Mouse (Mus musculus) neural tube, embryonic 14.5 days (tissue): ENCODE data around the gene Sppl2b. TPM values are rescaled to one million over a fixed set of nuclear protein-coding genes. Genes with fewer than 3 reads are reported as not detected.

Experiments used
- ATAC-seq: fragments of 200-750 bp; cut with Nextera tagmentation; 2 replicates; pipeline ENCODE4 v1.8.0; 2017; ENCODE audit warnings: low read depth, mild to moderate bottlenecking, moderate TSS enrichment, moderate library complexity
- H3K27ac ChIP-seq: fragments of 300-500 bp; sonication (generic); 2 replicates; pipeline ENCODE4 v1.5.1; 2014; ENCODE audit warnings: low read depth, mild to moderate bottlenecking, control low read depth, low read length, moderate library complexity, mixed read lengths
- H3K27me3 ChIP-seq: fragments of 300-500 bp; sonication (generic); 2 replicates; pipeline ENCODE4 v1.6.1; 2014; ENCODE audit warnings: low read length; ENCODE audit not compliant: control insufficient read depth, insufficient read depth
- H3K36me3 ChIP-seq: fragments of 300-500 bp; sonication (generic); 2 replicates; pipeline ENCODE4 v1.6.1; 2014; ENCODE audit warnings: low read length, mixed read lengths; ENCODE audit not compliant: control insufficient read depth, insufficient read depth
- H3K4me1 ChIP-seq: fragments of 300-500 bp; sonication (generic); 2 replicates; pipeline ENCODE4 v1.6.1; 2014; ENCODE audit warnings: low read length; ENCODE audit not compliant: control insufficient read depth, insufficient read depth
- H3K4me2 ChIP-seq: fragments of 300-500 bp; sonication (generic); 2 replicates; pipeline ENCODE4 v1.6.1; 2014; ENCODE audit warnings: mild to moderate bottlenecking, low read depth, low read length, control low read depth
- H3K4me3 ChIP-seq: fragments of 300-500 bp; sonication (generic); 2 replicates; pipeline ENCODE4 v1.5.1; 2014; ENCODE audit warnings: low read depth, low read length, control low read depth, mixed read lengths
- H3K9ac ChIP-seq: fragments of 300-500 bp; sonication (generic); replicated peaks from 2 replicates; pipeline ENCODE4 v1.6.1; 2014; ENCODE audit warnings: low read depth, mild to moderate bottlenecking, control low read depth, low read length, mixed read lengths
- H3K9me3 ChIP-seq: fragments of 300-500 bp; sonication (generic); 2 replicates; pipeline ENCODE4 v1.6.1; 2016; ENCODE audit warnings: low read length; ENCODE audit not compliant: control insufficient read depth
- WGBS: fragments of 180-500 bp; shearing (Covaris S2); extraction: QIAGEN DNeasy Blood & Tissue Kit; methylation state at CpG from one replicate; pipeline ENCODE4 v1.1.7; 2014; 5-methylcytosine and 5-hydroxymethylcytosine counted together
- polyA plus RNA-seq: library from polyadenylated mRNA; unstranded; fragments of >200 nt; fragmentation: Nextera tagmentation; extraction: Ambion mirVana; gene quantifications from 2 replicates; pipeline ENCODE4 v1.2.1, GENCODE M21; 2014

Gene Sppl2b
- polyA plus RNA-seq, 1 experiment from 2014 or later, result 61.5 TPM

- no peak overlapping the region for H3K4me2 ChIP-seq
- no peak overlapping the region for H3K27ac ChIP-seq
- WGBS, result 70% methylated on average over 2 of the region's 2 CpGs
- no peak for ATAC-seq
- peaks cover 28% of the 10 kb centered on the region for H3K27me3 ChIP-seq
- H3K9me3 ChIP-seq, result no peaks in the 10 kb centered on the region
- no peaks in the 10 kb centered on the region for H3K36me3 ChIP-seq
- H3K4me3 ChIP-seq, result no peak overlapping the region
- no peaks in the 10 kb centered on the region for H3K4me1 ChIP-seq
- no peak overlapping the region for H3K9ac ChIP-seq
Observed at GRCm38 (mm10) chr10:80841685-80842084, 13.4 kb upstream of the Sppl2b start.

DNA sequence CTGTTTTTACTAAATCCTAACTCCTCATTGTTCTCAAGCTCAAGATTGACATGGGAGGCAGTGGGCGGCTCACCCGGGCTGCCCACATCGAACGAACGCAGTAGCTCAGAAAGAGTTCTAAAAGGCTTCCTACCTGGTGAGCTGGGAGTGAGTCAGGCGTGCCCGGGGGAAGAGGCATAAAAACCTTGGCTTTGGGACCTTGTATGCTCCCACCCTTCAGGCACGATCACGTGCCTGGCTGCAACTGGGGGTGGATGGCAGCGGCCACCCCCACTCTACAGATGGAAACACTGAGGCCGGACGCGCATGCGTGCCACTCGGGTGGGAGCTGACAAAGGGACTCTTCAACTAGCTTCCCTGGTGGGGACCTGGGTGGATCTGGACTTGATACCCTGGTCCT lies 12.7 kb upstream of the Sppl2b start:
- Histone ChIP-seq H3K9me3 (no peaks in the 10 kb centered on the region), H3K4me3 (no peak overlapping the region), H3K4me1 (no peaks in the 10 kb centered on the region), H3K27me3 (peaks cover 28% of the 10 kb centered on the region), H3K36me3 (no peaks in the 10 kb centered on the region), H3K27ac (no peak overlapping the region), H3K9ac (no peak overlapping the region), H3K4me2 (no peak overlapping the region)
- 85% methylated on average over 15 of the region's 15 CpGs for WGBS
- no peak for ATAC-seq

- Histone ChIP-seq H3K36me3 (no peaks in the 10 kb centered on the region), H3K9me3 (no peaks in the 10 kb centered on the region), H3K4me2 (peak overlapping the region; percentile 76), H3K27me3 (peaks cover 28% of the 10 kb centered on the region), H3K4me1 (no peaks in the 10 kb centered on the region), H3K4me3 (peak overlapping the region; percentile 46), H3K9ac (peak overlapping the region; percentile 66), H3K27ac (no peak overlapping the region)
- 10% methylated on average over 25 of the region's 32 CpGs for WGBS
- ATAC-seq, result peak; percentile 47; the same call in 1 of the 2 replicates
Observed at GRCm38 (mm10) chr10:80843087-80843930, 11.8 kb upstream of the Sppl2b start.

GRCm38 (mm10) chr10:80843931-80844547 lies 11.0 kb upstream of the Sppl2b start, which contains the start of gene Lingo3:
TSS of gene Lingo3 (minus strand) at chr10:80844039.
- peak within 1 kb of the TSS; percentile 66 for H3K9ac ChIP-seq
- no peaks in the 10 kb centered on the region for H3K9me3 ChIP-seq
- peak within 1 kb of the TSS; percentile 46 for H3K4me3 ChIP-seq
- WGBS, result 9% methylated on average over 27 of the region's 51 CpGs
- no peak within 1 kb of the TSS for H3K27ac ChIP-seq
- H3K27me3 ChIP-seq, result peaks cover 28% of the 10 kb centered on the region
- ATAC-seq, result peak; percentile 67
- H3K4me2 ChIP-seq, result peak within 1 kb of the TSS; percentile 76
- no peaks in the 10 kb centered on the region for H3K4me1 ChIP-seq
- H3K36me3 ChIP-seq, result no peaks in the 10 kb centered on the region

GRCm38 (mm10) chr10:80845055-80845693 lies 9.9 kb upstream of the Sppl2b start:
- no peak for ATAC-seq
- Histone ChIP-seq H3K36me3 (0 out of 2 replicates have a peak, but pooled peaks cover under 1% of the 10 kb centered on the region), H3K4me1 (no peaks in the 10 kb centered on the region), H3K27me3 (peaks cover 28% of the 10 kb centered on the region), H3K27ac (no peak overlapping the region), H3K4me3 (no peak overlapping the region), H3K9ac (no peak overlapping the region), H3K9me3 (no peaks in the 10 kb centered on the region), H3K4me2 (no peak overlapping the region)
- WGBS, result 78% methylated on average over 8 of the region's 8 CpGs

GRCm38 (mm10) chr10:80845732-80846131 lies 9.3 kb upstream of the Sppl2b start:
- Histone ChIP-seq H3K9me3 (no peaks in the 10 kb centered on the region), H3K27me3 (peaks cover 28% of the 10 kb centered on the region), H3K9ac (no peak overlapping the region), H3K27ac (no peak overlapping the region), H3K36me3 (0 out of 2 replicates have a peak, but pooled peaks cover 4% of the 10 kb centered on the region), H3K4me2 (no peak overlapping the region), H3K4me3 (no peak overlapping the region), H3K4me1 (no peaks in the 10 kb centered on the region)
- ATAC-seq, result no peak
- WGBS, result 76% methylated on average over 12 of the region's 12 CpGs

DNA sequence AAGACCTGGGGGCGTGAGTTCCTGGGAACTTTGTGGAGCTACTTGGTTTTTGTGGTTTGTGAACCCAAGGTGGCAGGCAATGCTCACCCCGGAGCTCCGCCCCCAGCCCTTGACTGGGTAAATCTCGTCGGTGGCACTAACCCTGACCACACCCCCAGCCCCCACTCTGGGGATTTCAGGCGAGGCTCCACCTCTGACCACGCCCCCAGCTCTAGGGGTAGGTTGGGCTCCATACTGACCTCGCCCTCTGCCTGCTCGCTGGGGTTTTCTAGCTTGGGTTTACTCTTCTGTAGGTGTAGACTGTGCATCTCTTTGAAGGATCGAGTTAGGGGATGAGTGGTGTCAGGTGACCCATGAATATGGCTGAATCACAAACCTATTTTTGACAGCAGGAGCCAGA lies 6.5 kb upstream of the Sppl2b start:
- no peak overlapping the region for H3K9ac ChIP-seq
- peaks cover 19% of the 10 kb centered on the region for H3K36me3 ChIP-seq
- no peak for ATAC-seq
- H3K4me3 ChIP-seq, result no peak overlapping the region
- H3K4me2 ChIP-seq, result no peak overlapping the region
- no peaks in the 10 kb centered on the region for H3K4me1 ChIP-seq
- H3K27me3 ChIP-seq, result peaks cover 16% of the 10 kb centered on the region
- WGBS, result 8% methylated on average over 10 of the region's 10 CpGs
- H3K9me3 ChIP-seq, result no peaks in the 10 kb centered on the region
- H3K27ac ChIP-seq, result no peak overlapping the region

DNA sequence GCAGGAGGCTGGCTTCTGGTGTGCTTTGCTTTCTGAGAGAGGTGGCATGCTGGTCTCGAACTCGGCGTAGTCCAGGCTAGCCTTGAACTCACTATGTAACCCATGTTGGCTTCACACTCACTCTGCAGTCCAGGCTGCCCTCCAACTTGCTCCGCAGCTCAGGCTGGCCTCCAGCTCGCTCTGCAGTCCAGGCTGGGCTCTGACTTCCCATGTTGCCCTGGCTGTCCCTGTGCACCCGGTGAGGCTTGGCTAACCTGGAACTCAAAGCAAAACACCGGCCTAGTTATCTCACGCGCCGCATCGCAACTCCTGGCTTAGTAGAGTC lies 636 bp downstream of the Sppl2b start:
- H3K9ac ChIP-seq, result peak overlapping the region; percentile 82
- ATAC-seq, result 0 out of 2 replicates have a peak, but pooled peaks have one; percentile 10
- H3K4me3 ChIP-seq, result peak overlapping the region; percentile 99
- no peak overlapping the region for H3K27ac ChIP-seq
- H3K9me3 ChIP-seq, result no peaks in the 10 kb centered on the region
- peaks cover 22% of the 10 kb centered on the region for H3K4me1 ChIP-seq
- H3K27me3 ChIP-seq, result peaks cover 2% of the 10 kb centered on the region; the same call in 1 of the 2 replicates
- 29% methylated on average over 11 of the region's 11 CpGs for WGBS
- peak overlapping the region; percentile 99 for H3K4me2 ChIP-seq
- peaks cover 15% of the 10 kb centered on the region for H3K36me3 ChIP-seq
